Mouse (Mus musculus) bone marrow, adult 2 months (tissue): ENCODE data around the gene Aqp11. TPM values are rescaled to one million over a fixed set of nuclear protein-coding genes. Genes with fewer than 3 reads are reported as not detected.

Experiments
- H3K27ac ChIP-seq: fragments of 200-500 bp; 2 replicates; pipeline ENCODE4 v1.5.1; 2012; ENCODE audit warnings: low read depth, mild to moderate bottlenecking, control low read depth, inconsistent platforms, low read length; ENCODE audit not compliant: control insufficient read depth, poor library complexity, insufficient read depth
- H3K4me1 ChIP-seq: fragments of 200-500 bp; 2 replicates; pipeline ENCODE4 v1.6.1; 2011; ENCODE audit warnings: low read length; ENCODE audit not compliant: control insufficient read depth, insufficient read depth
- H3K4me3 ChIP-seq: fragments of 200-500 bp; replicated peaks from 2 replicates; pipeline ENCODE3; 2011; ENCODE audit warnings: mild to moderate bottlenecking, low read depth, low read length, control low read depth; ENCODE audit not compliant: control insufficient read depth
- CTCF ChIP-seq: fragments of 200-500 bp; IDR thresholded peaks from 2 replicates; pipeline ENCODE4 v1.5.1; 2011; ENCODE audit warnings: low read length, control low read depth; ENCODE audit not compliant: control insufficient read depth, insufficient read depth
- POLR2A ChIP-seq: fragments of 200-500 bp; IDR thresholded peaks from 2 replicates; pipeline ENCODE4 v1.6.1; 2011; ENCODE audit warnings: low read depth, mild to moderate bottlenecking, control low read depth, low read length, borderline replicate concordance; ENCODE audit not compliant: control insufficient read depth
- WGBS: fragments of 180-500 bp; shearing (Covaris S2); methylation state at CpG from one replicate; pipeline ENCODE4 v1.1.7; 2018; 5-methylcytosine and 5-hydroxymethylcytosine counted together
- polyA plus RNA-seq: library from polyadenylated mRNA; stranded (reverse); fragments of >200 nt; gene quantifications from 2 replicates; pipeline ENCODE4 v1.2.4, GENCODE M21; 2011; ENCODE audit warnings: low replicate concordance; ENCODE audit not compliant: missing spikeins, insufficient read depth, insufficient read length

The Aqp11 gene
- polyA plus RNA-seq, 1 experiment, result 3.1 TPM

DNA sequence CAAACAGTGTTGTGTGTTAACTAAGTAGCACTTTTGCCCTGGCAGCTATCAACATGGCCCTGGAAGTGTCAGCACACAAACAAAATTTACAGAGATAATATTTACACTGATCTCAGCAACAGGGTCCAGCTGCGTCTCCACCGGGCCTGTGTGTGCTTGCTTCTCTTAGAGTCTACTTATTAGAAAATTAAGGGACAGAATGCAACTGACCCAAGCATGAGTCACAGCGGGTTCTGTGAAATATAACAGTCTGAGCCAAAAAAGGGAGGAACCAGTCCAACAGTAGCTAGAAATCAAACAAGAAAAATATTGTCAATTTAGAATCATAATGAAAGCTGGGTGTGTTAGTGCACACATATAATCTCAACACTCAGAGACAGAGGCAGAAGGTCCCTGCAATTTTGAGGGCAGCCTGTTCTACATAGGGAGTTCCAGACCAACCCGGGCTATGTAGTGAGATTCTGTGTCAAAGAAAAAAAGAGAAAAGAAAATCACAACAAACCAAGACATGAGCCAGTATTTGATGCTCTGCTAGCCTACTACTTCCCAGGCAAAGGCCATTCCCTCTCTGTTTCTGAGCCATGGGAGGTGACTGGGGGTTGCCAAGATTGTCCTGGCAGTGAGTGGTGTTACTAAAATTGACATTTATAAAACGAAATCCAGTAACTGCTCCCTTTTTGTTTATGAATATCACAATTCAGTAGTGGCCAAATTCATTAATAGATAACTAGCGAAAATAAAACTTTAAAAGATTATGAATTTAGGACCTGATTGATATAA is 32.9 kb upstream of the Aqp11 start:
- Histone ChIP-seq H3K27ac (no peak overlapping the region), H3K4me3 (no peak overlapping the region), H3K4me1 (peaks cover 3% of the 10 kb centered on the region; the same call in 1 of the 2 replicates)
- WGBS, result 78% methylated on average over 6 of the region's 6 CpGs
- TF ChIP-seq POLR2A, result no peak
- no peak for TF ChIP-seq CTCF

DNA sequence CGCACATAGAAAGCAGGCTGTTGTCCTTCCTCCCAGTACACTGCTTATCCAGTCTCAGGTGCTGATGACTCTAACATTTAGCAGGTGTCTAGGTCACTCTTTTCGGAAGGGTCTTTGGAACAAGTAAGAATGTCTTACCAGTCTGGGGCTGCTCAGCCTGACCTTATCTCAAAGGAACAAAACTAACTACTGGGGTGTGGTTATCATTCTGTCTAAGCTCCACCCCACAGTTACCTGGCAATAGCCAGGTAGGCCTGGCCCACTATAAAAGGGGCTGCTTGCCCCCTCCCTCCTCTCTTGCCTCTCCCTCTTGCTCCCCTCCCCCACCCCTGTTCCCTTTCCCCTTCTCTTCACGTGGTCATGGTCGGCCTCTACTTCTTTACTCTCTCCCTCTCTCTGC is 30.9 kb upstream of the Aqp11 start:
- TF ChIP-seq POLR2A, result no peak
- no peak for TF ChIP-seq CTCF
- H3K4me1 ChIP-seq, result peaks cover 9% of the 10 kb centered on the region; the same call in 1 of the 2 replicates
- no peak overlapping the region for H3K4me3 ChIP-seq
- WGBS, result 55% methylated on average over 4 of the region's 4 CpGs
- H3K27ac ChIP-seq, result no peak overlapping the region

DNA sequence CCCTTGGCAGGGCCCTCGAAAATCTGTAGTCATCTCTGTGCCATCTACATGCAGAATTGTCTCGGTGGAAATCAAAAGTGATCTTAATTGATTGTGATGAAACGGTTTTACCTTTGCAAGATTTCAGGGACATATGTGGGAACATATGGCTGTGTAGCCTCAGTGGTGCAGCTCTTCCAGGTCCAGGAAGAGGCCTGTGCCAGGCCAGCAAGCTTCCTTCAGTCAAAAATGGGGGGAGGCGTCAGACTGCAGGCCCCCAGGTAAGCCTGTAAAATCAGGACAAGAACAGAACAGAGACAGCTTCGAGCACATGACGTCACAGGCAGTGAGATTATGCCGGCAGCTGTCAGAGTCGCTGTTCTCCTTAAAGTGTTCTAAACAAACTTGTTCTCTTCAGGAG is 29.8 kb upstream of the Aqp11 start:
- no peak overlapping the region for H3K4me3 ChIP-seq
- H3K4me1 ChIP-seq, result peaks cover 9% of the 10 kb centered on the region; the same call in 1 of the 2 replicates
- 60% methylated on average over 8 of the region's 8 CpGs for WGBS
- no peak for TF ChIP-seq CTCF
- no peak for TF ChIP-seq POLR2A
- H3K27ac ChIP-seq, result no peak overlapping the region

DNA sequence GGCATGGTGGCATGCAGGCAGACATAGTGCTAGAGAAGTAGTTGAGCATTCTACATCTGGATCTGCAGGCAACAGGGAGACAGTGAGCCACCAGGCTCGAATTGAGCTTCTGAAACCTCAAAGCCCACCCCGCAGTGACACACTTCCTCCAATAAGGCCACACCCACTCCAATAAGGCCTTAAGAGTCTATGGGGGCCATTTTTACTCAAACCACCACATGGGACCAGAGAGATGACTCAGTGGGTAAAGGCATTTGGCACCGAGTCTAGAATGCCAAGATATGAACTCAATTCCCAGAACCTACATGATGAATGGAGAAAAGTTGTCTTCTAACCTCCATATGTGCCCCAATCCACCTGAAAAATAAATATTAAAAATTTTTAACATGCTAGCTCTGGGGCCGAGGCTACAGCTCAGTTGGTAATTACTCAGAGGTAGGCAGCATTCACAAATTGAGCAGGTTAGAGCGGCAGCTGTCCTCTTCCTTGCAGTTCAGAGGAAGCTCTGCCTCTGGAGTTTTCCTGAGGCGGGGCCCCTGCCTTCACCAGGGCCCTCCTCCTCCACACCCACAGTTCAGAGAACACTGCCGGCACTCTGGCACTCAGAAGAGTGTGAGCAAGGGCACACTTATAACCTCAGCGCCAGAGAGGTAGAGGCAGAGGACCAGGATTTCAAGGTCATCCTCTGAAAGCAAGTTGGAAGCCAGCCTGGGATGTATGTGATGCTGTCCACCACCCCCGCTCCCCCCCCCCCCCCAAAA is 28.5 kb upstream of the Aqp11 start:
- WGBS, result 49% methylated on average over 9 of the region's 9 CpGs
- H3K27ac ChIP-seq, result no peak overlapping the region

DNA sequence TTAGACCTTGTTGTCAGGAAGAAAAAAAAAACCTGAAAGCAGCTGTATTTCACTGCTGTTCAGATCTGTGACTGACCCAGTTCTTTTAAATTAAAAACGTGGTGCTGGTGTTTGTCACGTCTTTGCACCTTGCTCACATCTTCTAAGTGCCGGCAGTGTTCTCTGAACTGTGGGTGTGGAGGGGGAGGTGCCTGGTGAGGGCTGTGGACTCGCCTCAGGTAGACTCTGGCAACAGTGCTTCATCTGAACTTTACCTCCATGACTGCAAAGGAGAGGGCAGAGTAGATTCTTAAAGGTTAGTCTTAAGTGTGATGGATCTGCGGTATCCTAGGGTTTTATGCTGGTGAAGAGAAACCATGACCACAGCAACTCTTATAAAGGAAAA is 27.9 kb upstream of the Aqp11 start:
- WGBS, result 60% methylated on average over 5 of the region's 5 CpGs
- Histone ChIP-seq H3K27ac (no peak overlapping the region), H3K4me3 (no peak overlapping the region), H3K4me1 (peaks cover 9% of the 10 kb centered on the region; the same call in 1 of the 2 replicates)
- TF ChIP-seq POLR2A (no peak), CTCF (no peak)

More for the DNA sequence above, 28.5 kb upstream of the Aqp11 start:
- H3K4me3 ChIP-seq, result no peak overlapping the region
- TF ChIP-seq CTCF (no peak), POLR2A (no peak)
- H3K4me1 ChIP-seq, result peaks cover 9% of the 10 kb centered on the region; the same call in 1 of the 2 replicates

DNA sequence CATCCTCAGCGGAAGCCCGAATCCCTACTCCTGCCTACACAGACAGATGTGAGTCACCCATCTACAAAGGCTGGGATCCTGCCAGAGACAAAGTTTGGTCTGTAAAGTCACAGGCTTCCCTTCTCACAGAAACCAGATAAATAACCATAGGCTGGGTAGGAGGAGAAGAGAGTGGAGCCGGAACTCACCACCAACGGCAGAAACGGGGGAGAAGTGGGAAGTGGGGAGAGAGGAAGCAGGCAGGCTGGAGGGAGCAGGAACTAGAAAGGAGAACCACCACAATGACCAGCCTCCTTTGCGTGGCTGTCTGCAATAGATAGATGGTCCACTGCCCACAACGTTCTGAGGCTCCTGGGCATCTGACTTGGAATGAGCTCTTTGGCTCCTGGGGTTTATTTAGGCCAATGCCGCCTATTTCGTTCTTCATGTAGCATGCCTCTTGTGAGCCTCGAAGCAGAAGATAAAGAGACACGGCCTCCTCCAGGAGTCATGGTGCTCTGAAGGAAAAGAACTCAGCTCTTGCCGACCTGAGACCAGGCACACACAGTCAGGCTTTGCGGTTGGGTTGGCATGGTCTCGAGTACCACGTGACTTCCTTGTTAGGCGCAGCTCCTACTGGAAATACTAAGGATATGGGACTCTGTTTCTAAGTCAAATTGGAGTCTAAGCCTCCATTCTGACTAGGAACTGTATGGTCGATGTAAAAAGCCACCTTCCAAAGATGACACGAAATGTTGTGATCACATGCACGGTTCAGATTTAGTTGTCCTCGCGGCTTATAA is 27.3 kb upstream of the Aqp11 start:
- WGBS, result 34% methylated on average over 21 of the region's 21 CpGs
- H3K27ac ChIP-seq, result peak overlapping the region; percentile 38
- H3K4me3 ChIP-seq, result peak overlapping the region; percentile 30
- TF ChIP-seq CTCF (no peak), POLR2A (no peak)
- H3K4me1 ChIP-seq, result peaks cover 9% of the 10 kb centered on the region; the same call in 1 of the 2 replicates

DNA sequence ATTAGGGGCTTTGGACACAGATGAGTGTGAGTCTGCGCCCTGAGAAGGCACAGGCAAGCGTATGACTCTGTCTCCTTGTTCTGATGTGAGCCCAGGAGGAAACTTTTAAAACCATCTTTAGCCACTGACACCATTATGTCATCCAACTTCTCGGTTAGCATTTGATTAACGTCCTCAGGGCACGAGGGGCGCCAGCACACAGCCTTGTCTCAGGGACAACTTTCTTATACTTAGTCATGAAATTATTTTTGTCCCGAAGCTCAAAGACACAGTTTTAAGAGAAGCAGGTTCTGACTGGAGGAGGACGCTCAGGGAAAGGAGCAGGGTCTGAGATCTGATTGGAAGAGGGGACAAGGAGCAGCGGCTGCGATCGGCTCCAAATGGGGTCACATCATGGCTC is 26.5 kb upstream of the Aqp11 start:
- Histone ChIP-seq H3K4me1 (peaks cover 9% of the 10 kb centered on the region; the same call in 1 of the 2 replicates), H3K4me3 (no peak overlapping the region), H3K27ac (peak overlapping the region; percentile 38; the same call in 1 of the 2 replicates)
- TF ChIP-seq CTCF (no peak), POLR2A (no peak)
- 40% methylated on average over 11 of the region's 11 CpGs for WGBS
